Mouse (Mus musculus) kidney, postnatal 0 days (tissue): ENCODE measurements at regions not wholly inside any gene's neighbourhood (a gene's known extent, or its start where the extent isn't known, plus 50 kb on each side); places are given as distances from the start of the nearest gene placed in this dataset.
"Not testable (repeated sequence)": the region's sequence is repeated elsewhere in the genome, so short reads cannot be mapped to it uniquely, and the experiment has no call there.

Source experiments
- ATAC-seq: fragments of 200-750 bp; cut with Nextera tagmentation; replicated peaks from 2 replicates; pipeline ENCODE4 v1.8.0; 2017; ENCODE audit warnings: low read depth, moderate number of reproducible peaks, moderate TSS enrichment, moderate library complexity; ENCODE audit not compliant: low FRiP score
- DNase-seq: peaks from one replicate; pipeline ENCODE4 v3.0.0-alpha.2; 2016; ENCODE audit warnings: low spot score
- H3K27ac ChIP-seq: fragments of 300-500 bp; sonication (generic); 2 replicates; pipeline ENCODE4 v1.5.1; 2014; ENCODE audit warnings: mild to moderate bottlenecking
- H3K27me3 ChIP-seq: fragments of 300-500 bp; sonication (generic); 2 replicates; pipeline ENCODE4 v1.6.1; 2014; ENCODE audit warnings: low read length, mixed read lengths; ENCODE audit not compliant: insufficient read depth
- H3K36me3 ChIP-seq: fragments of 300-500 bp; sonication (generic); 2 replicates; pipeline ENCODE4 v1.6.1; 2014; ENCODE audit warnings: low read length, mixed read lengths; ENCODE audit not compliant: insufficient read depth
- H3K4me1 ChIP-seq: fragments of 300-500 bp; sonication (generic); replicated peaks from 2 replicates; pipeline ENCODE4 v1.6.1; 2014; ENCODE audit warnings: antibody characterized with exemption, low read length, mixed read lengths; ENCODE audit not compliant: insufficient read depth
- H3K4me2 ChIP-seq: fragments of 300-500 bp; sonication (generic); 2 replicates; pipeline ENCODE4 v1.6.1; 2014; ENCODE audit warnings: mild to moderate bottlenecking, low read length, moderate library complexity, mixed read lengths
- H3K4me3 ChIP-seq: fragments of 300-500 bp; sonication (generic); replicated peaks from 2 replicates; pipeline ENCODE4 v1.5.1; 2014; ENCODE audit warnings: low read depth, low read length
- H3K9ac ChIP-seq: fragments of 300-500 bp; sonication (generic); 2 replicates; pipeline ENCODE4 v1.6.1; 2014; ENCODE audit warnings: low read depth, low read length
- H3K9me3 ChIP-seq: fragments of 300-500 bp; sonication (generic); replicated peaks from 2 replicates; pipeline ENCODE4 v1.6.1; 2016; ENCODE audit warnings: low read length, inconsistent platforms, mixed read lengths
- CTCF ChIP-seq: IDR thresholded peaks from 2 replicates; pipeline ENCODE4 v1.5.1; 2016; ENCODE audit warnings: antibody characterized with exemption, low read depth, mild to moderate bottlenecking, moderate library complexity
- WGBS: fragments of 180-500 bp; shearing (Covaris S2); extraction: QIAGEN DNeasy Blood & Tissue Kit; methylation state at CpG from one replicate; pipeline ENCODE4 v1.1.7; 2014; 5-methylcytosine and 5-hydroxymethylcytosine counted together

DNA sequence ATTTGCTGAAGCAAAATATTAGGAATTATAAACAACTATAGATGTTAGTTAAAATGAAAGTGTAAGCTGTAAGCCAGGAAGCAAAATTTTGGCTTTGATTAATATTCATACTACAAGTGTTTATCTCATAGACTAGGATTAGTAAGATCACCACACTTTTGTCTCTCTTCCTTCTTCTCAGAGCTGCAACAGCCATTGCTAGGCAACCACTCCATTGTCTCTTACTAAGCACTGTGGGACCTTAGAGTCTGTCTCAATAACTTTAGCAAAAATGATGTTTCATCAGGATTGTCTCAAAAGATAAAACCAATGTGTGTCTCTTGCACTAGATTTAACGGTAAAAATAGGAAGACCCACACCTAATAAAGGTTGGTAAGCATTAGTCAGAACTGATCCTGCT lies 384.3 kb downstream of the Car8 start:
- no peak overlapping the region for H3K4me2 ChIP-seq
- no peak overlapping the region for H3K27ac ChIP-seq
- WGBS = 89% methylated on average over 1 of the region's 1 CpGs
- no peak for TF ChIP-seq CTCF
- H3K4me1 ChIP-seq = no peaks in the 10 kb centered on the region
- DNase-seq (no peak), ATAC-seq (no peak)
- no peaks in the 10 kb centered on the region for H3K36me3 ChIP-seq
- no peaks in the 10 kb centered on the region for H3K9me3 ChIP-seq
- H3K27me3 ChIP-seq = no peaks in the 10 kb centered on the region
- H3K9ac ChIP-seq = no peak overlapping the region
- H3K4me3 ChIP-seq = no peak overlapping the region

DNA sequence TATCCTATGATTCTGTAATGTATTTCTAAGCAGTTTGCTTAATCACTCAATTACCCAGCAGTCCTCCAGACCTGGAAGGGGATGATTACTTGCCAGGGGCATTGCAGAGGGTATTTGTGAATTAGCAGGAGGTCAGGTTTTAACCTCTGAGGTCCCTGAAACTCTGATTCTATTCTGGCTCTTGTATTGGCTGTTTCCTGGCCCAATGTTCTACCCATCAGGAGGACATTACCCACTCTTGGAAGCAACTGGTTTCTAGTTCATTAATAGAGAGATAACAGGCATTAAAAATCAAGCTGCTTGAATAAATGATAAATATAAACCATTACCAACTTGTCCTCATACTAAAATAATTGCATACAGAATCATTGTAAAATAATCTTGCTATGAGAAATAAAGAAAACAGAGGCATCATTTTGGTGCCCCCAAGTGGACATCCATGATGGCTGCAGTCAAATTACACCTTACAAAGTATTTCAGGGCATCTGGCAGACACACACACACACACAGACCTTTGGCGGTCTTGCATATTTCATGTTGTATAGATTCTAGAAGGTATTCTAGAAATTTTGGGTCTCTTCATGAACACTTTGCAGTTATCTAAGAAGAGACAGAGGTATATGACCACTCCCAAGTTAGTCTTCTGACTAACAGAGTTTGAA lies 385.6 kb downstream of the Car8 start:
- ATAC-seq (no peak), DNase-seq (peak; percentile 61)
- H3K4me1 ChIP-seq = no peaks in the 10 kb centered on the region
- H3K27me3 ChIP-seq = no peaks in the 10 kb centered on the region
- H3K4me3 ChIP-seq = no peak overlapping the region
- H3K4me2 ChIP-seq = no peak overlapping the region
- peak; percentile 81 for TF ChIP-seq CTCF
- 67% methylated on average over 1 of the region's 1 CpGs for WGBS
- no peaks in the 10 kb centered on the region for H3K36me3 ChIP-seq
- no peaks in the 10 kb centered on the region for H3K9me3 ChIP-seq
- no peak overlapping the region for H3K27ac ChIP-seq
- H3K9ac ChIP-seq = no peak overlapping the region

DNA sequence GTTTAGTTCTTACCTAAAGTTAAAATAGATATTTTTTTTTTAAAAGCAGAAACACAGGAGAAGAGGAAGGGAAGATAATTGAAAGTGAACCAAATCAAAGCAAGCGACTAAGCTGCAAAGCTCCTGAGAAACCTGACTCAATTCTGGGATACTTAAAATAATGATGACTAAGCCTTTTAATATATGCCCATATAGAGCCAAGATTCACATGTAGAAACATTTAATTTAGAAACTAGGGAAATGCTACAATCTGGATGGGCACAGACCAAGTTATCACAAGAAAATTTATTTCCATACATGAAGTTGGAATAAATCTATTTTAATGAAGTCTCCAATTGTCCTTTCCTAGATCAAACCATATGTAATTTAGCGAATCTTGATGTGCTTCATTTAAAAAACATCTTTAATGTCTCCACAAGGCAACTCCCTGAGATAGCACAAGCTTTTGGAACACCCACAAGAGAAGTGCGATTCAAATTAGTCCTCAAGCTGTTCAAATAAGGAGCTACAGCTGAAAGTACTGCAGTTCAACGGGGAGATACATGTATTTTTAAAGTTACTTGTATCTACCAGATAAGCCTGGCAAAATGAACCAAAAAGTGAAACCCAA lies 386.7 kb downstream of the Car8 start:
- Histone ChIP-seq H3K27me3 (no peaks in the 10 kb centered on the region), H3K27ac (no peak overlapping the region), H3K9ac (no peak overlapping the region), H3K36me3 (no peaks in the 10 kb centered on the region), H3K9me3 (no peaks in the 10 kb centered on the region), H3K4me1 (no peaks in the 10 kb centered on the region), H3K4me3 (no peak overlapping the region), H3K4me2 (no peak overlapping the region)
- no peak for TF ChIP-seq CTCF
- ATAC-seq (no peak), DNase-seq (no peak)
- 85% methylated on average over 4 of the region's 4 CpGs for WGBS

DNA sequence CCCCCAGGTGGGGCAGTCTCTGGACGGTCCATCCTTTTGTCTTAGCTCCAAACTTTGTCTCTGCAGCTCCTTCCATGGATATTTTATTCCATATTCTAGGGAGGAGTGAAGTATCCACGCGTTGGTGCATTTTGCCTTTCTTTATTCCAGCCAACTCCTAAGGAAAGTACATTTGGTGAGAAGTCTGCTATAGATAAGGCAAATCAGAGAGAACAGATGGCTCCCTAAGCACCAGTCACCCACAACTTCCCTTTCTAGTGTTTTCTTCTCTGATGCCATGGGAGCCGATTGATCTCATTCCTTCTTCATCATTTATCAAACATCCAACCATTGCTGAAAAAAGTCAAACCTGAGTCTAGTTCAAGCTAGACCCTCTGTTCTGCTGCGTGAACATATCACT lies 391.4 kb downstream of the Car8 start:
- 85% methylated on average over 5 of the region's 5 CpGs for WGBS
- no peak for TF ChIP-seq CTCF
- Histone ChIP-seq H3K4me1 (no peaks in the 10 kb centered on the region), H3K9ac (no peak overlapping the region), H3K9me3 (no peaks in the 10 kb centered on the region), H3K27me3 (no peaks in the 10 kb centered on the region), H3K4me3 (no peak overlapping the region), H3K36me3 (no peaks in the 10 kb centered on the region), H3K27ac (no peak overlapping the region), H3K4me2 (no peak overlapping the region)
- DNase-seq (no peak), ATAC-seq (no peak)

DNA sequence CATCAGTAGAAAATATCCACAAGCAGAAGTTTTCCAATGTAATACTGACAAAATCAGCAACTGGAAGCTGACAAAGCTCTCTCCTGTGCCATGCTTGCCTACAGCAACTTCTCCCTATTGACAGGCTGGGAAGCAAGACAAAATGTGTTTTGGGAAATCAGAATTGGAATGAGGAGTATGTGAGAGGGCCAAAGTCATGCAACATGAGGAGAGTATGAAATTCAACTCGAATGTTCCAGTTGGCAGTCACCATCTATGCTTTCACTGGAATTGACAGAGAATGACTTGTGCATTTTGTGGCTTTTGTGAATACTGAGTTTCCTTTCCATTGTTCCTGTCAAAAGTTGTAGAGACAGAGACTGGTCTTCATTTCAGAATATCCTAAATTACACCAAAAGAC lies 409.7 kb downstream of the Car8 start:
- Histone ChIP-seq H3K9me3 (no peaks in the 10 kb centered on the region), H3K9ac (no peak overlapping the region), H3K4me2 (no peak overlapping the region), H3K27me3 (no peaks in the 10 kb centered on the region), H3K4me1 (no peaks in the 10 kb centered on the region), H3K36me3 (no peaks in the 10 kb centered on the region), H3K27ac (no peak overlapping the region), H3K4me3 (no peak overlapping the region)
- WGBS = 71% methylated on average over 1 of the region's 1 CpGs
- no peak for ATAC-seq
- DNase-seq = no peak
- TF ChIP-seq CTCF = no peak

DNA sequence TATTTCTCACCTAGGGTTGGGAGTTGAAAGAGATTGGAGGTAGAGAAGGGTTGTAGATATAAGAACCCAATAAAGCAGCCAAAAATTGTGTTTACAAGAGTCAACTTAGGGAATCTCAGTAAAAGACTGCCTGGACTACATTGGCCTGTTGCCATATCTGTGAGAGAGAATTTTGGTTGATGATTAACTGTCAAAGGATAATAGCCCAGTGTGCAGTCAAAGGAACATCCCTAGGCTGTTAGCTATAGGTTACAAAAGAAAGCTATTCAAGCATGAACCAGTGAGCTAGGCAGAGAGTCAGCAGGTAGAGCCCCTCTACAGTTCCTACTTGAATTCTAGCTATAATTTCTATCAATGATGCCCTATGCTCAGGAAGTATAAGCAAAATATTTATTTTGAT lies 419.0 kb downstream of the Car8 start:
- no peak overlapping the region for H3K27ac ChIP-seq
- no peaks in the 10 kb centered on the region for H3K9me3 ChIP-seq
- no peak overlapping the region for H3K9ac ChIP-seq
- TF ChIP-seq CTCF = no peak
- H3K27me3 ChIP-seq = no peaks in the 10 kb centered on the region
- ATAC-seq = peak; percentile 75
- DNase-seq = peak; percentile 5
- H3K4me2 ChIP-seq = no peak overlapping the region
- H3K36me3 ChIP-seq = no peaks in the 10 kb centered on the region
- no peaks in the 10 kb centered on the region for H3K4me1 ChIP-seq
- no peak overlapping the region for H3K4me3 ChIP-seq

DNA sequence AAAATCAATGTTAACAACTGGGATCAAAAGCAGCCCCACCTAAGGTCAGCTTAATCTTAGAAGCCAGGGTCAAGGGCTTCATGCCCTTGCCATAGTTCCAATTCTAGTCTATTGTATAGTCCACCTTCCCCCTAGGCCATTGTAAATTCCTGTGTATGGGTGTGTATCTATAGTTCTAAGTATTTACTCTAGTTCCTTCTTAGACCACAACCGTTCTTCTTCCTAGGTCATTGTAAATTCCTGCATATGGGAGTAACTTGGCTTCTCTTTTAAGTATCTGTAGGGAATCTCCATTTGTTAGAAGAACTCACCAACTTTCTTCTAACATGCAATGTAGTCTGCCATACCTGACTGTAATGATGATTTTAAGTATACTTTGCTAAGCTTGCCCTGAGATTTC lies 461.1 kb downstream of the Car8 start:
- not testable (repeated sequence) for H3K27me3 ChIP-seq, H3K36me3 ChIP-seq, H3K27ac ChIP-seq, H3K4me2 ChIP-seq, H3K4me1 ChIP-seq, DNase-seq, H3K9ac ChIP-seq, ATAC-seq, H3K4me3 ChIP-seq, H3K9me3 ChIP-seq
- 84% methylated on average over 1 of the region's 1 CpGs for WGBS
